Mouse (Mus musculus) midbrain, postnatal 0 days (tissue): ENCODE results near the gene Rab15. TPM values are rescaled to one million over a fixed set of nuclear protein-coding genes. Genes with fewer than 3 reads are reported as not detected.

Source experiments
- ATAC-seq: fragments of 200-750 bp; cut with Nextera tagmentation; 2 replicates; pipeline ENCODE4 v1.8.0; 2017; ENCODE audit warnings: moderate number of reproducible peaks, mild to moderate bottlenecking, moderate TSS enrichment, moderate library complexity; ENCODE audit not compliant: low FRiP score
- DNase-seq: peaks from one replicate; pipeline ENCODE4 v3.0.0-alpha.2; 2015; ENCODE audit warnings: low spot score
- H3K27ac ChIP-seq: fragments of 300-500 bp; sonication (generic); 2 replicates; pipeline ENCODE4 v1.5.1; 2014; ENCODE audit warnings: low read depth, mild to moderate bottlenecking, low read length, mixed read lengths
- H3K27me3 ChIP-seq: fragments of 300-500 bp; sonication (generic); 2 replicates; pipeline ENCODE4 v1.6.1; 2014; ENCODE audit warnings: low read length, control low read depth, mixed read lengths; ENCODE audit not compliant: insufficient read depth
- H3K36me3 ChIP-seq: fragments of 300-500 bp; sonication (generic); 2 replicates; pipeline ENCODE4 v1.6.1; 2014; ENCODE audit warnings: low read length, control low read depth, mixed read lengths; ENCODE audit not compliant: insufficient read depth
- H3K4me1 ChIP-seq: fragments of 300-500 bp; sonication (generic); 2 replicates; pipeline ENCODE4 v1.6.1; 2014; ENCODE audit warnings: mild to moderate bottlenecking, control low read depth, antibody characterized with exemption, low read length, mixed read lengths; ENCODE audit not compliant: insufficient read depth
- H3K4me2 ChIP-seq: fragments of 300-500 bp; sonication (generic); 2 replicates; pipeline ENCODE4 v1.6.1; 2014; ENCODE audit warnings: low read depth, mild to moderate bottlenecking, low read length, mixed read lengths; ENCODE audit not compliant: poor library complexity, severe bottlenecking
- H3K4me3 ChIP-seq: fragments of 300-500 bp; sonication (generic); 2 replicates; pipeline ENCODE4 v1.5.1; 2014; ENCODE audit warnings: low read depth, mild to moderate bottlenecking, low read length, moderate library complexity
- H3K9ac ChIP-seq: fragments of 300-500 bp; sonication (generic); replicated peaks from 2 replicates; pipeline ENCODE4 v1.6.1; 2014; ENCODE audit warnings: mild to moderate bottlenecking, low read length, moderate library complexity, mixed read lengths; ENCODE audit not compliant: poor library complexity, severe bottlenecking
- H3K9me3 ChIP-seq: fragments of 300-500 bp; sonication (generic); 2 replicates; pipeline ENCODE4 v1.6.1; 2016; ENCODE audit warnings: low read length, control low read depth
- CTCF ChIP-seq: IDR thresholded peaks from 2 replicates; pipeline ENCODE4 v1.5.1; 2016; ENCODE audit warnings: antibody characterized with exemption, mild to moderate bottlenecking
- WGBS: fragments of 180-500 bp; shearing (Covaris S2); extraction: QIAGEN DNeasy Blood & Tissue Kit; methylation state at CpG from one replicate; pipeline ENCODE4 v1.1.7; 2014; 5-methylcytosine and 5-hydroxymethylcytosine counted together
- polyA plus RNA-seq: library from polyadenylated mRNA; unstranded; fragments of >200 nt; fragmentation: Nextera tagmentation; extraction: Ambion mirVana; gene quantifications from 2 replicates; pipeline ENCODE4 v1.2.1, GENCODE M21; 2015
- total RNA-seq: library from RNA; depleted of rRNA; stranded (reverse); fragments of >200 nt; gene quantifications from 2 replicates; pipeline ENCODE4 v1.2.3, GENCODE M21; 2014

Rab15 gene
- total and polyA plus RNA-seq, 2 experiments from 2014 or later, result 57.2 to 122 TPM

GRCm38 (mm10) chr12:76813543-76813942 lies 9.2 kb downstream of the Rab15 start:
- Histone ChIP-seq H3K4me1 (no peaks in the 10 kb centered on the region), H3K27me3 (no peaks in the 10 kb centered on the region), H3K27ac (no peak overlapping the region), H3K9me3 (no peaks in the 10 kb centered on the region), H3K4me2 (no peak overlapping the region), H3K4me3 (no peak overlapping the region), H3K9ac (no peak overlapping the region), H3K36me3 (peaks cover 11% of the 10 kb centered on the region)
- TF ChIP-seq CTCF, result no peak
- DNase-seq (no peak), ATAC-seq (no peak)
- WGBS, result 78% methylated on average over 10 of the region's 10 CpGs

- Histone ChIP-seq H3K9me3 (no peaks in the 10 kb centered on the region), H3K36me3 (peaks cover 11% of the 10 kb centered on the region), H3K4me1 (no peaks in the 10 kb centered on the region), H3K27ac (no peak overlapping the region), H3K27me3 (no peaks in the 10 kb centered on the region), H3K4me3 (no peak overlapping the region), H3K4me2 (no peak overlapping the region), H3K9ac (no peak overlapping the region)
- WGBS, result 94% methylated on average over 4 of the region's 4 CpGs
- ATAC-seq (no peak), DNase-seq (no peak)
- no peak for TF ChIP-seq CTCF
These were observed 11.7 kb downstream of the Rab15 start for GRCm38 (mm10) chr12:76811006-76811405.

- Histone ChIP-seq H3K4me3 (no peak overlapping the region), H3K9me3 (no peaks in the 10 kb centered on the region), H3K9ac (no peak overlapping the region), H3K27ac (no peak overlapping the region), H3K27me3 (no peaks in the 10 kb centered on the region), H3K4me1 (no peaks in the 10 kb centered on the region), H3K4me2 (no peak overlapping the region), H3K36me3 (peaks cover 11% of the 10 kb centered on the region)
- no peak for ATAC-seq
- 95% methylated on average over 5 of the region's 5 CpGs for WGBS
- TF ChIP-seq CTCF, result no peak
- no peak for DNase-seq
These were observed 12.2 kb downstream of the Rab15 start for GRCm38 (mm10) chr12:76810491-76810890.

- ATAC-seq (no peak), DNase-seq (no peak)
- Histone ChIP-seq H3K4me3 (no peak overlapping the region), H3K4me1 (no peaks in the 10 kb centered on the region), H3K27ac (no peak overlapping the region), H3K9ac (no peak overlapping the region), H3K9me3 (no peaks in the 10 kb centered on the region), H3K36me3 (peaks cover 12% of the 10 kb centered on the region), H3K27me3 (no peaks in the 10 kb centered on the region), H3K4me2 (no peak overlapping the region)
- 78% methylated on average over 10 of the region's 10 CpGs for WGBS
- TF ChIP-seq CTCF, result no peak
These were observed 14.9 kb downstream of the Rab15 start for GRCm38 (mm10) chr12:76807796-76808195.

- H3K4me2 ChIP-seq, result no peak overlapping the region
- no peaks in the 10 kb centered on the region for H3K27me3 ChIP-seq
- no peak overlapping the region for H3K9ac ChIP-seq
- H3K4me3 ChIP-seq, result no peak overlapping the region
- DNase-seq (peak; percentile 47), ATAC-seq (no peak)
- H3K4me1 ChIP-seq, result no peaks in the 10 kb centered on the region
- TF ChIP-seq CTCF, result no peak
- peaks cover 19% of the 10 kb centered on the region for H3K36me3 ChIP-seq
- H3K9me3 ChIP-seq, result no peaks in the 10 kb centered on the region
- WGBS, result 89% methylated on average over 10 of the region's 10 CpGs
- no peak overlapping the region for H3K27ac ChIP-seq
These were observed 17.5 kb downstream of the Rab15 start for GRCm38 (mm10) chr12:76805056-76805811.

- Histone ChIP-seq H3K9me3 (no peaks in the 10 kb centered on the region), H3K4me1 (no peaks in the 10 kb centered on the region), H3K4me3 (no peak overlapping the region), H3K36me3 (peaks cover 33% of the 10 kb centered on the region), H3K27ac (no peak overlapping the region), H3K27me3 (no peaks in the 10 kb centered on the region), H3K4me2 (no peak overlapping the region), H3K9ac (no peak overlapping the region)
- TF ChIP-seq CTCF, result peak; percentile 74
- DNase-seq (peak; percentile 61), ATAC-seq (no peak)
- 60% methylated on average over 7 of the region's 7 CpGs for WGBS
These were observed 18.9 kb downstream of the Rab15 start for GRCm38 (mm10) chr12:76803700-76804252.
